Mouse (Mus musculus): ENCODE measurements around the gene Sema3b. TPM values are rescaled to one million over a fixed set of nuclear protein-coding genes. Genes with fewer than 3 reads are reported as not detected.
A peak's percentile ranks its signal among the peaks of the same experiment; 100 is the strongest.

The Sema3b gene
- total RNA-seq (2014; fragmentation: Nextera tagmentation) (0.50 TPM in 1 of 2 replicates, not detected in the other), total RNA-seq (2017) (not detected in 2 replicates)

DNA sequence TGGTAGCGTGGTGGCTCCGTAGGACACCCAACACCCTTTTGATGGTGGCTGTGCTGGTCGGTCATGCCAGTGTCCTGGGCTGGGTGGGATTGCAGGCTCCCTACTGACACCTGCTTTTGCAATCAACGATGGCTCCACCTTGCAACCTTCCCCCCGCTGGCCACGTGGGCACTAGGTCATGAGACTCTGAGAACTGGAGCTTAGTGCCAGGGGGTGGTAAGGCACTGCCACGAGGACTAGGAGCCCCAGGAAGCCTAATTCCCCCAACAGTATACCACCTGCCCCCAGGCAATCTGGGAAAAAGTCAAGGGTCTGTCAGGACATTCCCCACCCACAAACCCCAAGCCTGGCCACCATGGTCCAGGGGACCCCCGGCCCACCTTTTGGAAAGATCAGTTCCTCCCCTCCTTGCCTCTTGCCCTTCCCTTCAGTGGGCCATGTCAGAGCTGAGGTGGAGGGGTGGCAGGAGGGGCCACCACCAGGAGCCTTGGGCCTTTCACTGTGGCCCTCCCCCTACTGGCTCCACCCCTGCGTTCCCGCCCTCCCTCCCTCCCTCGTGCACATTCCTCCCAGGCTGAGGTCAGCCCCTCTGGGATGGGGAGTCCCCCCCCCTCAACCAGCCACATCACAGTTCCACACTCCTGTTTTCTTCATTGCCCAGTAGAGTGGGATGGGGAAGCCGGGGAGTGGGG, at the start of gene Sema3b:
Sema3b (minus strand) TSS at position 489 of the 692 bp plus-strand sequence.
- ATAC-seq (replicated peaks; ENCODE audit: low FRiP score, low TSS enrichment, poor library complexity, severe bottlenecking): no peak

DNA sequence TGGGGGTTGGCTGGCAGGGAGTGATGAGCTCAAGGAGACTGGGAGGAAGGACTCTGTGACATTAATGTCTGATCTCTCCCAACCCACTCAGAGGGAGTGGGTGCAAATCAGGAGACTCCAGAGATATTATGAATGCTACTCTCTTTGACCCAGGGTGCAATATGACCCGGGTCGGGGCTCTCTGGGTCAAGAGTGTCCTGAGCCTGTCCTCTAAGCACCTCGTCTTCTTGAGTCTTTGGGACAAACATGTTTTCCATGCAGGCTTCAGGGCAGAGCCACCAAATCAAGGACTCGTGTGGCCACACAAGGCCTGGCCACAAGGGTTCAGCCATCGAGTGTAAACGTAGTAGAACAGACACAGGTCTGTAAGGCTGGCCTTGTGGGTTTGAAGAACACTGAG, 49.1 kb upstream of the Sema3b start:
- no peak for ATAC-seq (replicated peaks; ENCODE audit: low FRiP score, low TSS enrichment, poor library complexity, severe bottlenecking)

- no peak for ATAC-seq (replicated peaks; ENCODE audit: low FRiP score, low TSS enrichment, poor library complexity, severe bottlenecking)
Measured at GRCm38 (mm10) chr9:107657144-107657543, 48.1 kb upstream of the Sema3b start.

GRCm38 (mm10) chr9:107654585-107654984, 45.6 kb upstream of the Sema3b start:
- ATAC-seq (replicated peaks; ENCODE audit: low FRiP score, low TSS enrichment, poor library complexity, severe bottlenecking): no peak

DNA sequence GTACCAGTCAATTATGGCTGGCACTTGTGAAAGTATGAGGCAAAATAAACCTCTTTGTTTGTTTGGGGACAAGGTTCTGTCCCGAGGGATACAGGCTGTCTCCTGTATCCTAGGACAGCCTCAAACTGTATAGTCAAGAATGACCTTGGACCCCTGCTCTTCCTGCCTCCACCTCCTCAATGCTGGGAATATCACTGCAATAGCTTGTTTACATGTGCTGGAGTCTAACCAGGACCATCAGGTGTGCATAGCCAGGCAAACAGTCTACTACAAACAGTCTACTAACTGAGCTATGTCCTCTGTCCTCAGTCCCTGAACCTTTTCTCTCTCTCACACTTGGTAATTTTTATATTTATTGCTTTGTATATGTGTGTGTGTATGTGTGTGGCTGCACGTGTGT, 44.4 kb upstream of the Sema3b start:
- ATAC-seq (replicated peaks; ENCODE audit: low FRiP score, low TSS enrichment, poor library complexity, severe bottlenecking): no peak

GRCm38 (mm10) chr9:107650708-107651481, 41.9 kb upstream of the Sema3b start:
- ATAC-seq (replicated peaks; ENCODE audit: low FRiP score, low TSS enrichment, poor library complexity, severe bottlenecking): no peak

- no peak for ATAC-seq (replicated peaks; ENCODE audit: low FRiP score, low TSS enrichment, poor library complexity, severe bottlenecking)
Measured at GRCm38 (mm10) chr9:107650225-107650624, 41.2 kb upstream of the Sema3b start.

DNA sequence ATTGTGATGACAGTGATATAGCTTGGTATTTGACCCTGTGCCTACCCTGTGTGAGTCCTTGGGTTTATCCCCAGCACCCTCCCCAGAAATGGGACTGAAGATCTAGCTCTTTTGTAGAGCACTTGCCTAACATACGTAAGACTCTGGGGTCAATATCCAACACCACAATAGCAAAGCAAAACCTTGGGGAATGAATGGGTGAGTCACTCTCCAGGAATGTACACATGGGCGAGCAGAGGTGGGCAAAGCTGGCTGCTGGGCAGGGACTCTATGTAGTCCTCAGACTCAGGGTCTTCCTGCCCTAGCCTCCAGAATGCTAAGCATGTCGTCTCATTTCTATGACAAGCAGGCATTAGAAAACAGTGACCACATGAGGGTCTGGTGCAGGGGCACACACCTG, 39.7 kb upstream of the Sema3b start:
- no peak for ATAC-seq (replicated peaks; ENCODE audit: low FRiP score, low TSS enrichment, poor library complexity, severe bottlenecking)

- ATAC-seq (replicated peaks; ENCODE audit: low FRiP score, low TSS enrichment, poor library complexity, severe bottlenecking): no peak
Measured at GRCm38 (mm10) chr9:107646975-107647374, 37.9 kb upstream of the Sema3b start.

DNA sequence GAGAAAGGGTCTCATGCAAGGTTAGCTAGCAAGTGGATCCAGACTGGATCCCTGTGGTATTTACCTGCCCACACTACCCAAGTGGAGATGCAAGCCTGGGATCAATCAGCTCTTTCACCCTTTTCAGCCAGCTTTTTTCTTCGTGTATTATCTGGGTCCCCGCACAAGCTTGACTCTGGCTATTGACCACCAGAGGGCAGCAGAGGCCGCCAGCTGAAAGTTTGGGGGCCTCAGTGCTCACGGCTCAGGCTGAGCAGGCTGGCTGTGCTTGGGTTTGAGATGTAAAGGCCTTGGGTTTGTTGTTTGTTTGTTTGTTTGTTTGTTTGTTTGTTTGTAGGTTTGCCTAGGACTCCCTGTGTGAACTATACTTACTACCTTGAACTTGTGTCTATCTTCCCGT, 36.5 kb upstream of the Sema3b start:
- peak; percentile 55 for ATAC-seq (replicated peaks; ENCODE audit: low FRiP score, low TSS enrichment, poor library complexity, severe bottlenecking)

DNA sequence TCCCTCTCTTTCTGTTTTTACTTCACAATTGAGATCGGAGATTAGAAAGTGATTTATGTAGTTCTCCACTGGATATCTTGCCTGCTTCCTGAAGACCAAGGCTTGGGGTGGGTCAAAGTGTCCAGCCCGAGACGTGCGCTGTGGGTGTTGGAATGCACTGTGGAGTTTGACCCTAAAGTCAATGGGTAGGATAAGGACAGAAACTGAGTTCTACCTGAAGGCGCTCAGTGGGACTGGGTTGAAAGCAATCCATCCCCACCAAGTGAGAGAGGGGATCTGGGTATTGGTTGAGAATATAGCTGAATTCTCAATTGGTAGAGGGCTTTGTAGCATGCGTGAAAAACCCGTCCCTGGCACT, 36.1 kb upstream of the Sema3b start:
- ATAC-seq (replicated peaks; ENCODE audit: low FRiP score, low TSS enrichment, poor library complexity, severe bottlenecking): no peak

DNA sequence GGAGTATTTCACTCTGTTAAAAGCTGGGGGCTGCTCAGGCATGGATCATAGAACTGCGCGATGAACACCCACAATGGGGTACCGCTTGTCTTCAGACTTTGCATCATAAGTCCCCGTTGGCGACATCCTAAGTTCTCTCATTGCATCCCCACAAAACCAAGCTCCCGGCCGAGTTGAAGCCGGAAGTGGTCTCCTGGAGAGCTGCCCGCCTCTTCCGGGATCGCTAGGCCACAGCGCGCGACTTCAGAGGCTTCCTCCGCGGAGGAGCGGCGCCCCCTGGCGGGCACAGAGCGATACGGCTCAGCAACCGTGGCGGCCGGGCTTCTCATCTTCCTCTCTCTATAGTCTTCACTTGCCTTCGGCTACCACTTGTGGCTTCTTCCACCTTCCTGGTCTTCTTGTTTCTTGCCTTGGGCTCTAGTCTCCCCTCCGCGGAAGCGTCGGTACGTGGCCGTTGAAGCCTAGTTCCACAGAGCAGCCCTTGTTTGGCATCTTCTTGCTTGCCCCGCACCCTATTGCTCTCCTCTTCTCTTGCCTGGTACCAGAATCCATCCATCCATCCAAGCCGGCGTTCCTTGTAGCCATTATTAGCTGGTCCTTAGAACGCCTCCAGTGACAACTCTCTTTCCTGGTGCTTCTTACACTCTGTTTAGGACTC, 35.6 kb upstream of the Sema3b start:
- ATAC-seq (replicated peaks; ENCODE audit: low FRiP score, low TSS enrichment, poor library complexity, severe bottlenecking): peak; percentile 88

GRCm38 (mm10) chr9:107643544-107644214, 34.6 kb upstream of the Sema3b start:
- ATAC-seq (replicated peaks; ENCODE audit: low FRiP score, low TSS enrichment, poor library complexity, severe bottlenecking): no peak

- no peak for ATAC-seq (replicated peaks; ENCODE audit: low FRiP score, low TSS enrichment, poor library complexity, severe bottlenecking)
Measured at GRCm38 (mm10) chr9:107641666-107642065, 32.6 kb upstream of the Sema3b start.

GRCm38 (mm10) chr9:107640257-107640772, 31.3 kb upstream of the Sema3b start:
- no peak for ATAC-seq (replicated peaks; ENCODE audit: low FRiP score, low TSS enrichment, poor library complexity, severe bottlenecking)

DNA sequence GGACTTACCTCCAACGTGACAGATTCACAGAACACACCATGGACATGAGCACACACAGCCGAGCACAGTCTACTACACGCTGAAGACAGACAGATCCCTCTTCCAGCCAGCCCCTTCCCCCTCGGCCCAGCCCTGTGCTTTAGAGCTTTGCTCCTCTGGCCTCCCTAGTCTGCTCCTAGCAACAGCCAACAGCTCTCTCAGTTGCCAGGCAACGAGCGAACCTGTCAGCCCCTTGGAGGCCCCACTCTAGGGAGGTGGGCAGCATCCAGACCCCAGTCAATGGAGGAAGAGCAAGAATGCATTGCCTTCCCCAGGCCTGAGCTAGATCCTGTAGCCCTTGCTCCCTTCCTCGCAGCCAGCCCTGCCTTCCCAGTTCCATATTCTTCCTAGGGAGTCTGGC, 28.0 kb upstream of the Sema3b start:
- ATAC-seq (replicated peaks; ENCODE audit: low FRiP score, low TSS enrichment, poor library complexity, severe bottlenecking): no peak

- ATAC-seq (replicated peaks; ENCODE audit: low FRiP score, low TSS enrichment, poor library complexity, severe bottlenecking): peak; percentile 83
Measured at GRCm38 (mm10) chr9:107635279-107636028, 26.4 kb upstream of the Sema3b start, which contains the start of gene Gnai2. TSS of gene Gnai2 (minus strand) at chr9:107635367.

GRCm38 (mm10) chr9:107634406-107635278, 25.6 kb upstream of the Sema3b start:
- no peak for ATAC-seq (replicated peaks; ENCODE audit: low FRiP score, low TSS enrichment, poor library complexity, severe bottlenecking)
